Mouse (Mus musculus): ENCODE measurements around the gene Polg. TPM values are rescaled to one million over a fixed set of nuclear protein-coding genes. Genes with fewer than 3 reads are reported as not detected.

The Polg gene
- polyA plus RNA-seq, 1 experiment from 2014 or later, result 44.5 TPM

Small RNA genes lying within 50 kb of the gene (microRNA-seq; reads per million reads assigned to microRNA genes)
- 340 reads per million, percentile 65 among the genes with 10 or more reads in this experiment for gene Mir9-3

Other genes starting within 250 kb of the Polg start
- 13.7 and 14.9 TPM in 2 replicates for gene Abhd2, start 193.2 kb downstream of the Polg start, polyA plus RNA-seq (2016; fragmentation: Nextera tagmentation; extraction: Ambion mirVana)
- gene Rlbp1, start 79.3 kb downstream of the Polg start, polyA plus RNA-seq (2016; fragmentation: Nextera tagmentation; extraction: Ambion mirVana), result 0.98 and 2.2 TPM in 2 replicates
- 13.9 and 14.3 TPM in 2 replicates for gene Fanci, start 74.4 kb downstream of the Polg start, polyA plus RNA-seq (2016; fragmentation: Nextera tagmentation; extraction: Ambion mirVana)
- gene Rhcg, start 151.3 kb upstream of the Polg start, polyA plus RNA-seq (2016; fragmentation: Nextera tagmentation; extraction: Ambion mirVana), result 1.5 and 2.2 TPM in 2 replicates
- gene Ticrr, start 193.8 kb upstream of the Polg start, polyA plus RNA-seq (2016; fragmentation: Nextera tagmentation; extraction: Ambion mirVana), result 14.4 and 15.0 TPM in 2 replicates
- gene Kif7, start 249.4 kb upstream of the Polg start, polyA plus RNA-seq (2016; fragmentation: Nextera tagmentation; extraction: Ambion mirVana), result 7.2 and 7.5 TPM in 2 replicates

All from midbrain, embryonic 12.5 days (tissue).